Mouse (Mus musculus) hindlimb bud, embryonic 11.5 days (tissue): ENCODE data around the gene Gm45062.
A peak's percentile ranks its signal among the peaks of the same experiment; 100 is the strongest.
"Not testable (repeated sequence)": the region's sequence is repeated elsewhere in the genome, so short reads cannot be mapped to it uniquely, and the experiment has no call there.

Experiments used
- DNase-seq: peaks from one replicate; pipeline ENCODE4 v3.0.0-alpha.2; 2012; ENCODE audit warnings: low read depth, low spot score; ENCODE audit errors: extremely low spot score

Gm45062 gene

DNA sequence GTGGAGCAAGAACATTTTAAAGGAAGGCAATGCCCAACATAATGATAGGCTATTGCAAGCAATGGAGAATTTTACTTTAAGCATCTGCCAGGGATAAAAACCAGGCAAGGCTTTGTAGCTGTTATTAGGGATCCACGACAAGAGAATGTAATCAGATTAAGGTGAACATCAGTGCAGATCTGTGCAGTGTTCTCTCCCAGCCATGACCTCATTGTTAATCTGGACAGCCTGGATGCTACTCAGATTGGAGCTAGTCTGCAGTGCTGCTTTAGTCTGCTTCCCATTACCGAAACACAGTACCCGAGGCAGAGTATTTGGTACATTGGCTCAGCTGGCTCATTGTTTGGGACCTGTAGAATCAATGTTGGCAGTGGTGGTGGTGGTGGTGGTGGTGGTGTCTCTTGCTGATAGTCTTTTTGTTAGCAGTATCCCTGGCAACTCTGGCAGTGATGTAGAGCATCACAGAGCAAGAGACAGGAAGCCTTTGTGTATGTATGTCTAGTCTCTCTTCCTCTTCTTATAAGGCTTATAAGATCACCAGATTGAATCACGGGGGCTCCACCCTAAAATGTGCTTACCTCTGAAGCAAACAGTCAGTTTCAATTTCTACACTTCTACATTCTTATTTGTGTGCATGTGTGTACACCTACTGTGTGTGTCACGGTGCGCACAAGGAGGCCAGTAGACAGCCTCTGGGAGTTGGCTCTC, 245.4 kb downstream of the Gm45062 start:
- DNase-seq: no peak

- no peak for DNase-seq
Measured at GRCm38 (mm10) chr6:8506631-8507030, 247.4 kb downstream of the Gm45062 start.

- DNase-seq: peak; percentile 90
Measured at GRCm38 (mm10) chr6:8508883-8509536, 249.8 kb downstream of the Gm45062 start.

DNA sequence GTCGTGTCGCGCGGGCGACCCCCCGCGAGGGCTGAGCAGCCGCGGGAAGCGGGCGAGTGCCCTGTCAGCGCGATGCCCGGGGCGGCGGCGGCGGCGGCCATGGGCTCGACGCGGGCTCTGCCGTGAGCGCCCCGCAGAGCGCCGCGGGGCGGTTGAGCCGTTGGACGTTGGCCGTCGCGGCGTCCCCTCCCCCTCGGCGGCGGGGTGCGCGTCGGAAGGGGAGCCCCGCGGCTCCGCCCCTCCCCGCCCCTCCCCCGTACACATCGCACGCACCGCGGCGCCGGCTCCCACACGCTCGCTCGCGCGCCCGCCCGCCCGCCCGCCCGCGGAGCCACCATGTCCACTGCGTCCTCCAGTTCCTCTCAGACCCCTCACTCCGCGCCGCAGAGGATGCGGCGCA, 250.3 kb downstream of the Gm45062 start, which contains the start of gene Glcci1:
Gene Glcci1 (plus strand): TSS at position 50 of the 400 bp plus-strand sequence.
- DNase-seq: no peak

DNA sequence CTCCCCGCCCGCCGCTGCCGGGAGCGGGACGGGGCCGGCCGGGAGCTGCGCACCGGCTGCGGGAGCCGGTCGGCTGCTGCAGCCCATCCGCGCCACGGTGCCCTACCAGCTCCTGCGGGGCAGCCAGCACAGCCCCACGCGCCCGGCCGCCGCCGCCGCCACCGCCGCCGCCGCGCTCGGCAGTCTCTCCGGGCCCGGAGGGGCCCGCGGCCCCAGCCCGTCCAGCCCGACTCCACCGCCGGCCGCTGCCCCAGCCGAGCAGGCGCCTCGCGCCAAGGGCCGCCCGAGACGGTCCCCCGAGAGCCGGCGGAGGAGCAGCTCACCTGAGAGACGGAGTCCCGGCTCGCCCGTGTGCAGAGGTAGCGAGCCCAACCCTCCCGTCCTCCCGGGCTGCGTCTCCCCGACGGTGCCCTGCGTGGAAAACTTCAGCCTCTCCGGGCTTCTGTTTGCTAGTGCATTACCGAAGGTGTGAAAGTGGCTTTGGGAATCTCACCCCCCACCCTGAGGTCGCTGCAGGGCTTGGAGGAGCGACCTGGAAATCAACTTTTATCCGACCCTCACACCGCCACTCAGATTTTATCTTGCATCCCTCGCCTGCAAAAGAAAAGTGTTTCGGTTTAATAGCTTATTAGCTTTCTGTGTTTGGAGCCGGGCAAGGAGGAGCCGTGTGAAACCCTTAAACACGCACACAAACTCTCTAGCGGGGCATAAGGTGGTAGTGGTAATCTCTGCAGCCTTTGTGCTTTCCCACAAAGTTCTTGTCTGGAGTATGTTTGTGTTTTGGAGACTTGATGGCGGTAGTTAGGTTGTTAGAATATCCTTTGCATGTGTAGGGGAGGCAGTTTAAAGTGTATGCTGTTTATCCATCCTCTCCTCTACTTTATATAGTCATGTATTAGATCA, 251.0 kb downstream of the Gm45062 start:
- no peak for DNase-seq

GRCm38 (mm10) chr6:8510864-8511428, 251.7 kb downstream of the Gm45062 start:
- DNase-seq: no peak

DNA sequence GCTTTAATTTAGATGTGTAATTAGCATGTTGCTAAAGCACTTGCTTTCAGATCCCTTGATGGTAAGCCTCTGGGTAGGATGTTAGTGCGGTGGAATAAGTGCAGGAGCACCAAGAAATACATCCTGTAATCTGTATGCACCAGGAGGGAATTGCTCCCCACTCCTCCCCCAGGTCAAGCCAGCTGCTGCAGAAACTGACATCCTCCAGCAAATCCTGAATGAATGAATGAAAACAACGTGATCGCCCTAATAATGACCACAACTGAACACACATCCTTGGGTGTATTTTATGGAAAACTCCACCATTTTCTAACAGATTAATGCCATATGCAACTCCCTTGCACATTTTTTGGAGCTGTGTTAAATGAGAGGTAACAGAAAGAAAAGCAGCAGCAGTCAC, 252.2 kb downstream of the Gm45062 start:
- DNase-seq: no peak

DNA sequence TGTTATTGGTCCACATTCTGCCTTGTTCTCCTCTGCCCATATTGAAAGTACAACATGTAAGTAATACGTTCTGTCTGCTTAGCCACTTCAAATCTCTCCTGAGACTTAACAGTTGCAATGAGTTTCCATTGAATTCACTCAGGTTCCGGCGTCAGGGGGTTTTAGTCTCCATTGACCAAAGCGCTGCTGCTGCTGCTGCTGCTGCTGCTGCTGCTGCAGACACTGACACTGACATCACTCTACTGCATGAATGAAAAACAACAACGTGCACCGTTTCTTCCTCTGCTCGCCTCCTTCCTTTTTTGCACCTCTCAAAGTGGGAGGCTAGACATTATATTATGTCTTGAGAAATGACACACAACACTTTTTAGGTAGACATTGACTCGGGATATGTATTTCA, 253.2 kb downstream of the Gm45062 start:
- DNase-seq: no peak

DNA sequence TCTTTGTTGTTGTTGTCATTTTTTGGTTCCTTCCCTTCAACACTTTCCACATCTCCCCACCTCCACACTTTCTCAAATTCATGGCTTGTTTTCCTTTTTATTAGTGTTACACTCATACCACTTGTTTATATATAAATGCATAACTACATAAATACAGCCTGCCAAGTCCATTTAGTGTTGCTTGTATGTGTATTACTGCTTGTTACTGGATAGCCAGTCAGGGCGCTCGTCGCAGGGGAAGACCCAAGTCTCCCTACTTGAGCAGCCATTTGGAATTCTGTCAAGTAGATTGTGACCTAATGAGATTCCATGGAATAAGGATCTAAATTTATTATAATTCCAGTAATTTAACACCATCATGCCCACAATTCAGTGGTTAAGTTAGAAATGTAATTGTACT, 260.4 kb downstream of the Gm45062 start:
- DNase-seq: no peak

DNA sequence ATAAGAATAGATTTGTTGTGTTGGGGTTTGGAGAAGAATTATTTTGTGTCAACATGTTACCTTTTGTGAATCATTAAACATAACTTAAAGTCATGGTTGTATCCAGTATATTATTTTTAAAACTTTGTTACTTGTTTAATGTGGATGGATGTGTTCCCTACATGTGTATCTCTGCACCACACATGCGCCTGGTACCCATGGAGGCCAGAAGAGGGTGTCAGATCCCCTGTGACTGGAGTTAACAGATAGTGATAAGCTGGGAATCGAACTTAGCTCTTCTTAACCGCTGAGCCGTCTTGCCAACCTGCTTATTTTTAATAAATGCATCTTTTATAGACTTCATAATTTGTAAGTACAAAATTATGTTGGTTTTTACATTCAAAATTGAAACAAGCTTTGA, 262.0 kb downstream of the Gm45062 start:
- DNase-seq: no peak

DNA sequence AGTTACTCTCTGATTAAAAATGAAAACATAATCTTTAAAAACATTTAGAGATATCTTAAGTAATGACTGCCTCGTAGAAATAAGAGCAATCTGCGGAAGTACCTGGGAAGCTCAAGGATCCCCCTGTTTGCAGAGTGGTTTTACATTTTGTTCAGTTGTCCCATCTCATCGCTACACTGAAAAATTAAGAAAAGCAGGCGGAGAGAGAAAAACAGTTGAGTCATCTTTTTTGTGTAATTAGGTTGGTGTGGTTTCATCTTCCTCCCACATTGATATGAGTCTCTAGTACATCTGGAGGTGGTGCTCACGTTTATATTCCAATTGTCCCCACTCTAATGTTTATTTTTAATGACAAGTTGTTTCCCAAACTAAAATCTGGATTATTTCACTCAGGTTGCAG, 265.5 kb downstream of the Gm45062 start:
- no peak for DNase-seq

DNA sequence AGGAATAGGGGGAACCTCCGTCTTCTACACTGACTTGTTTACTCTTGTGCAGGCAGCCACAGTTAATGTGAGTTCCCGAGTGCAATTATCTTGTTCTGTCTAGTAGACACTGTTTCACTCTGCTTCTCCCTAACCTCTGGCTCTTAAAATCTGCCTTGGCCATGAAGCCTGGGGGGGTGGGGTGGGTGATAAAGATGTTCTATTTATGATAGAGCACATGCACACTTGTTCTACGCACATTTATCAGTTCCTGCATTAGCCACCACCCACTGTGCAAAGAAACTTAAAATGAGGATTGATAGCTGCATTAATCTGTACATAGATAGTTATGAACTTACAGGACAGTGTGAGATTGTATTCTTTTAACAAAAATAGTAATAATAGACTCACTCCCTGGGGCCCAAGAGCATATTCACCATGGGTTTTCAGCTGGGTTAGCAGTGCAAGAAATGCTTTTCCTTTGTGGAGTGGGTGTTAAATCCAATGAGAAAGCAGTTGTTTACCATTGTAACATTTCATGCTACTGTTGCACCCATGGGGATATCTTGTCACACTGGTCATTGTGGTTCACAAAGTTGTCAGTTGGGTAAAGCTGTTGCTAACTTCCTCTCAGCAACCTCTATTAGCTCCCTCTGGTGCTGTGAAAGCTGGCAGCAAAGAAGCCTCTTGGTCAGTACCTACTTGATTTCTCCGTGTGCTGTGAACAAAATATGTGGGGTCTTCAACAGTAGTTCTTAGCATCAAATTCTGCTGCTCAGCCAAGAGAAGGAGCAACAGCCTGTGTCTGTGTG, 272.0 kb downstream of the Gm45062 start:
- no peak for DNase-seq

GRCm38 (mm10) chr6:8536944-8537343, 277.7 kb downstream of the Gm45062 start:
- DNase-seq: no peak

GRCm38 (mm10) chr6:8541531-8541930, 282.3 kb downstream of the Gm45062 start:
- DNase-seq: not testable (repeated sequence)

- DNase-seq: no peak
Measured at GRCm38 (mm10) chr6:8544822-8545221, 285.6 kb downstream of the Gm45062 start.

DNA sequence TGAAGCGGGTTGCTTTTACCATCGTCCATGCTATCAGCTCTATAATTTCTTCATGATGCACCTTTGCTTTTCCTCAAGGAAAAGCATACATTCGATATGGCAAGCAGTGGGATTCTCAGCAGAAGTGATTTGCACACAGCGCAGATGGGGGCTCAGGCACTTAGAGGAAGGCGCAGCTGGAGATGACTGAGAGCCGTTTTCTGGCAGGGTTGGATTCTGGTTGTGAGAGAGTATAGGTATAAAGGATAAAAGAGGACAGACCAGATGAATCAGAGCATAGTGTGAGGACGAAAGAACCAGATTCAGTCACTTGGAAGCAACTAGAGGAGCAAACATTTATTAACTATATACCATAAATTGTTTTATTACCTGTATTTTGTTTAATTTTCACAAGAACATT, 286.5 kb downstream of the Gm45062 start:
- no peak for DNase-seq

GRCm38 (mm10) chr6:8551155-8551554, 291.9 kb downstream of the Gm45062 start:
- DNase-seq: no peak

GRCm38 (mm10) chr6:8556849-8557571, 297.8 kb downstream of the Gm45062 start:
- DNase-seq: no peak

DNA sequence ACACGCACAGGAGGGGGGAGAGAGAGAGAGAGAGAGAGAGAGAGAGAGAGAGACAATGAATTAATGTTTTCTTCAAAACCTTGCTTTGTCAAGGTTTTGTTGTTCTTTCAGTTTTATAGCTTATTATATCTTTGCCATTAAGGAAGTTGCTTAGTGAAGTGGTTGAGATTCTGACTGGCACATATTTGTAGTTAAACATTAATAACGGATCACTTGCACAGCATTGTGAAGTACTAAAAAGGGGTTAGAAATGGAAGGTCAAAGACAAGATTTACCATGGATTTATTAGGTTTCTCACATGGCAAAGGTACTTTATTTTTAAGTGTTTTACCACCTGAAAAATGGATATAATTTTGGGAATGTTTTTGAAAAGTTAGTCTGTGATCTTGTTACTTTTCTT, 301.4 kb downstream of the Gm45062 start:
- DNase-seq: no peak

GRCm38 (mm10) chr6:8582377-8582776, 323.1 kb downstream of the Gm45062 start:
- DNase-seq: no peak
